Mouse (Mus musculus): ENCODE results near the gene Galnt2. TPM values are rescaled to one million over a fixed set of nuclear protein-coding genes. Genes with fewer than 3 reads are reported as not detected.

Galnt2 gene
- total and polyA plus RNA-seq, 2 experiments from 2014 or later = 36.5 to 54.9 TPM

- WGBS = 72% methylated on average over 12 of the region's 12 CpGs
- Histone ChIP-seq H3K4me3 (ENCODE audit: low read length) (no peak overlapping the region), H3K27me3 (ENCODE audit: insufficient read depth, low read length) (no peaks in the 10 kb centered on the region), H3K9me3 (ENCODE audit: low read length) (no peaks in the 10 kb centered on the region), H3K36me3 (ENCODE audit: insufficient read depth, low read length) (no peaks in the 10 kb centered on the region), H3K4me1 (ENCODE audit: insufficient read depth, low read length) (peaks cover 22% of the 10 kb centered on the region; the same call in 1 of the 2 replicates), H3K9ac (replicated peaks; ENCODE audit: low read length) (no peak overlapping the region), H3K4me2 (ENCODE audit: low read depth, low read length) (no peak overlapping the region), H3K27ac (0 out of 2 replicates have a peak overlapping the region, but pooled peaks have one; percentile 15)
- DNase-seq (ENCODE audit: low spot score) (no peak), ATAC-seq (no peak)
- TF ChIP-seq CTCF (IDR thresholded peaks at IDR 0.05; ENCODE audit: low read depth) = no peak
Measured at GRCm38 (mm10) chr8:124264671-124265070, 33.5 kb downstream of the Galnt2 start.

DNA sequence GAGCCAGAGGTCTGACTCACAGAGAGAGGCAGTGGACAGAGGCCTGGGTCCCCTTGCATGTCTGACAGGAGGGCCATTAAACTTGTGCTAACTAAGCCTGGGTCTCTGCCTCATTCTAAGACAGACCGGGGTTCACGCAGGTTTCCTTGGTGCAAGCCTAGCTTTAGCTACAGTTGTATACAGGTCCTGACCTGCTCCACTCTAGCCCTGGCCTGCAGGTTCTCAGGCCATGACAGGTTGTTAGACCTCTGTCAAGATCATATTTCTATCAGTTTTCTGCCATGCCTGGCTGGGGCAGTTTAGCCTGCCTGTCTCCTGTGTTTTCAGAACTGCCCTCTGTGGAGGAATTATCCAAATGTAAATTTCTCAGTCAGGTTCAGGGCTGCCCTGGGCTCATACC lies 33.9 kb downstream of the Galnt2 start:
- TF ChIP-seq CTCF (IDR thresholded peaks at IDR 0.05; ENCODE audit: low read depth) = no peak
- ATAC-seq (no peak), DNase-seq (ENCODE audit: low spot score) (no peak)
- Histone ChIP-seq H3K36me3 (ENCODE audit: insufficient read depth, low read length) (no peaks in the 10 kb centered on the region), H3K4me1 (ENCODE audit: insufficient read depth, low read length) (peaks cover 20% of the 10 kb centered on the region; the same call in 1 of the 2 replicates), H3K27me3 (ENCODE audit: insufficient read depth, low read length) (no peaks in the 10 kb centered on the region), H3K4me3 (ENCODE audit: low read length) (no peak overlapping the region), H3K9ac (replicated peaks; ENCODE audit: low read length) (no peak overlapping the region), H3K9me3 (ENCODE audit: low read length) (no peaks in the 10 kb centered on the region), H3K27ac (no peak overlapping the region), H3K4me2 (ENCODE audit: low read depth, low read length) (no peak overlapping the region)
- WGBS = 95% methylated on average over 2 of the region's 2 CpGs

DNA sequence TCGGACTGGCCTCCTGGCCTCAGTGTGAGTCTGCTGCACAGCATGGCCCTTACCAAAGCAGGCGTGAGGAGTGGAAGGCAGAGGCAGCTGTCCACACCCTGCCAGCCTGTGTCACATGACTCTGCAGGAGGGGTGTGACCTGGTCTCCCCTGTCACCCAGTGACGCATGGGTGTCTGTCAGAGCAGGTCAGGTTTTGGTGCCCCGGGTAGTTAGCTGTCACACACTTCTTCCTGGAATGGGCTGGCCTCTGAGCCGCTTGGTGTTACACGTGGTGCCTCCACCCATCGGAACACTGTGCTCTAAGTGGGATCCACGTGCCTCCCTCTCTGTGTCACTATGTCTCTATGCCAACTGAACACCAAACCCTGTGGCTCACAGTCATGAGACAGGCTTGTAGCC lies 34.6 kb downstream of the Galnt2 start:
- no peaks in the 10 kb centered on the region for H3K27me3 ChIP-seq (ENCODE audit: insufficient read depth, low read length)
- H3K4me3 ChIP-seq (ENCODE audit: low read length) = no peak overlapping the region
- peaks cover 16% of the 10 kb centered on the region; the same call in 1 of the 2 replicates for H3K4me1 ChIP-seq (ENCODE audit: insufficient read depth, low read length)
- H3K4me2 ChIP-seq (ENCODE audit: low read depth, low read length) = no peak overlapping the region
- H3K36me3 ChIP-seq (ENCODE audit: insufficient read depth, low read length) = no peaks in the 10 kb centered on the region
- no peak overlapping the region for H3K9ac ChIP-seq (replicated peaks; ENCODE audit: low read length)
- no peaks in the 10 kb centered on the region for H3K9me3 ChIP-seq (ENCODE audit: low read length)
- no peak overlapping the region for H3K27ac ChIP-seq
- no peak for DNase-seq (ENCODE audit: low spot score)
- 0 out of 2 replicates have a peak, but pooled peaks have one; percentile 13 for ATAC-seq
- TF ChIP-seq CTCF (IDR thresholded peaks at IDR 0.05; ENCODE audit: low read depth) = no peak
- WGBS = 86% methylated on average over 8 of the region's 8 CpGs

DNA sequence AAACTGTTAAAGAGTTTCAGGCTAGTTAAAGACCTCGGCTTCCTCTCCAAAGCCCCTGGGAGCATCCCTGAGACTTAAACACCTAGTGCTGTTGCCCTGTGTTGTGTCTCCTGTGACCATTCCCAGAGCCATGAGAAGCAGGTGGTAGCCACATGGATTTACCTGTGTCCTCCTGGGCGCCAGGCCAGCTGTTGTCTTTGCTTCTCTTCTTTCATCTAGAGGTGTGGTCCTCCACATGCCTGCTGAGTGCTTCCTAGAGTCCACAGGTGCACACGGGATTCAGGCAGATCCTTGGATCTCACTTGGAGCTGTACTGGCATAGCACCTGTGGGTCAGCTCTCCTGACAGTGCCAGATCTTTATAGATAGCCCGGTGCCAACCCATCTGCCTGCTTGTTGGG lies 36.0 kb downstream of the Galnt2 start:
- no peak for ATAC-seq

DNA sequence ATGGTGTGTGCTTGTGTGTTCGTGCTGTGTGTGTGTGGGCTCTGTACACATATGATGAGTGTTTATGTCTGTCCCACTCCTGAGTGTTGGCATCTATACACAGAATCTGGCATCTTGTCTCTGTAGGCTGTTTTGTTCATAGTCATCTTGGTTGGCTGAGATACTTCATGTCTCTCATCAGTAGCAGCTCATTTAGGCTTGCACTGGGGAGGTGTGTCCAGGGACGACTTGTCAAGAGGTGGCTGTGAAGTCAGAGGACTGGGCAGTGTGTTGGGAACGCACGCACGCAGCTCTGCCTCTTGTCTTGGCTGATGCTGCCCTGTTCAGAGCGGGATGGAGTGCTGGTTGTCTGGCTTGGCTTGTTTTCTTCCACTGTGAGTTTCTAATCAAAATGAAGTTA lies 39.3 kb downstream of the Galnt2 start:
- DNase-seq (ENCODE audit: low spot score) = no peak
- H3K4me1 ChIP-seq (ENCODE audit: insufficient read depth, low read length) = peaks cover 6% of the 10 kb centered on the region; the same call in 1 of the 2 replicates
- H3K4me3 ChIP-seq (ENCODE audit: low read length) = no peak overlapping the region
- no peak overlapping the region for H3K4me2 ChIP-seq (ENCODE audit: low read depth, low read length)
- TF ChIP-seq CTCF (IDR thresholded peaks at IDR 0.05; ENCODE audit: low read depth) = no peak
- H3K27me3 ChIP-seq (ENCODE audit: insufficient read depth, low read length) = no peaks in the 10 kb centered on the region
- H3K36me3 ChIP-seq (ENCODE audit: insufficient read depth, low read length) = no peaks in the 10 kb centered on the region
- no peaks in the 10 kb centered on the region for H3K9me3 ChIP-seq (ENCODE audit: low read length)
- no peak for ATAC-seq
- 0 out of 2 replicates have a peak overlapping the region, but pooled peaks have one; percentile 7 for H3K27ac ChIP-seq
- 74% methylated on average over 6 of the region's 6 CpGs for WGBS
- H3K9ac ChIP-seq (replicated peaks; ENCODE audit: low read length) = no peak overlapping the region

More for the DNA sequence above, 36.0 kb downstream of the Galnt2 start:
- Histone ChIP-seq H3K9ac (replicated peaks; ENCODE audit: low read length) (no peak overlapping the region), H3K27me3 (ENCODE audit: insufficient read depth, low read length) (no peaks in the 10 kb centered on the region), H3K4me1 (ENCODE audit: insufficient read depth, low read length) (peaks cover 16% of the 10 kb centered on the region; the same call in 1 of the 2 replicates), H3K4me2 (ENCODE audit: low read depth, low read length) (no peak overlapping the region), H3K4me3 (ENCODE audit: low read length) (no peak overlapping the region), H3K9me3 (ENCODE audit: low read length) (no peaks in the 10 kb centered on the region), H3K27ac (no peak overlapping the region), H3K36me3 (ENCODE audit: insufficient read depth, low read length) (no peaks in the 10 kb centered on the region)
- TF ChIP-seq CTCF (IDR thresholded peaks at IDR 0.05; ENCODE audit: low read depth) = no peak
- no peak for DNase-seq (ENCODE audit: low spot score)
- WGBS = 86% methylated on average over 4 of the region's 4 CpGs

GRCm38 (mm10) chr8:124270904-124271303 lies 39.7 kb downstream of the Galnt2 start:
- H3K9ac ChIP-seq (replicated peaks; ENCODE audit: low read length) = no peak overlapping the region
- 89% methylated on average over 11 of the region's 11 CpGs for WGBS
- no peak overlapping the region for H3K27ac ChIP-seq
- H3K36me3 ChIP-seq (ENCODE audit: insufficient read depth, low read length) = no peaks in the 10 kb centered on the region
- no peak overlapping the region for H3K4me2 ChIP-seq (ENCODE audit: low read depth, low read length)
- ATAC-seq (no peak), DNase-seq (ENCODE audit: low spot score) (no peak)
- H3K9me3 ChIP-seq (ENCODE audit: low read length) = no peaks in the 10 kb centered on the region
- H3K27me3 ChIP-seq (ENCODE audit: insufficient read depth, low read length) = no peaks in the 10 kb centered on the region
- H3K4me3 ChIP-seq (ENCODE audit: low read length) = no peak overlapping the region
- peaks cover 6% of the 10 kb centered on the region; the same call in 1 of the 2 replicates for H3K4me1 ChIP-seq (ENCODE audit: insufficient read depth, low read length)
- no peak for TF ChIP-seq CTCF (IDR thresholded peaks at IDR 0.05; ENCODE audit: low read depth)

DNA sequence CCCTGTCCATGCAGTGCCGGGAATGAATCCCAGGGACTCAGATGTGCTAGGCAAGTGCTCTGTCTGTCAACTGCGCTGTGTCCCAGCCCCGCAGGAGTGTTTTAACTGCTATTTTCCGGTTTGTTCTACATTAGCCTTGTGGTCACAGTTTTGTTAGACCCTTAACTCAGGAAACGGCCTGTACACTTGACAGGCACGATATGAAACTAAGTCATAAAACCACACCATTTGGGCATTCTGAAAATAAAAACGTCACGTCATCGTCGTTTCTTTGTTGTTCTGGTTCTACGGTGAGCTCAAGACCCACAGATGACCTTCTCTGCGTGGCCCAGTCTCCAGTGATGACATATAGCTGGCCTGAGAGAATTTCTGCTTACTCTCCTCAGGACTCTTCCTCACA lies 40.3 kb downstream of the Galnt2 start:
- WGBS = 87% methylated on average over 12 of the region's 12 CpGs

More for the DNA sequence above, 40.3 kb downstream of the Galnt2 start:
- Histone ChIP-seq H3K4me1 (ENCODE audit: insufficient read depth, low read length) (peaks cover 6% of the 10 kb centered on the region; the same call in 1 of the 2 replicates), H3K4me2 (ENCODE audit: low read depth, low read length) (no peak overlapping the region), H3K4me3 (ENCODE audit: low read length) (no peak overlapping the region), H3K9ac (replicated peaks; ENCODE audit: low read length) (no peak overlapping the region), H3K9me3 (ENCODE audit: low read length) (no peaks in the 10 kb centered on the region), H3K27me3 (ENCODE audit: insufficient read depth, low read length) (no peaks in the 10 kb centered on the region), H3K27ac (no peak overlapping the region), H3K36me3 (ENCODE audit: insufficient read depth, low read length) (no peaks in the 10 kb centered on the region)
- ATAC-seq = no peak
- no peak for TF ChIP-seq CTCF (IDR thresholded peaks at IDR 0.05; ENCODE audit: low read depth)
- no peak for DNase-seq (ENCODE audit: low spot score)

Measured in hindbrain, postnatal 0 days (tissue).